Mouse (Mus musculus) cerebellum, postnatal 4 days (tissue): ENCODE data around the gene Bnip2.

ENCODE experiments used
- DNase-seq, 2 experiments: peaks; one replicate each; pipeline ENCODE4 v3.0.0; 2022; ENCODE audit warnings: low spot score in 2 of 2, mixed read lengths in 1 of 2

The Bnip2 gene

DNA sequence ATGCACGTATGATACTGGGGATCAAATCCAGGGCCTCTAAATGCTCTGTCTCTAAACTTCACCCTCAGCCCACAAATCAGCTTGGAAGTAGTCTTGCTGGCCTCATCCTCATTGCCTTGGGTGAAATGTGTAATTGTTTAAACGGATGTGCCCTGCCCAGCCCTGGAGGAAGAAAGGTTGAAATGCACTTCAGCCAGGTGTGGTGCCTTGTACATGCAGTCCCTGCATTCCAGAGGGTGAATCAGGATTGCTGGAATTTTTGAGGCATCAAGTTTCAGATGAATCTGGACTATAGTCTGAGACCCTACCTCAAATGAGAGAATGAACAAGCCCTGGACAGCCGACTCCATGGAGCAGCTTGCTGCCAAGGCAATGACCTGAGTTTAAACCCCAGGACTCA lies 58.6 kb downstream of the Bnip2 start:
- DNase-seq: no peak

DNA sequence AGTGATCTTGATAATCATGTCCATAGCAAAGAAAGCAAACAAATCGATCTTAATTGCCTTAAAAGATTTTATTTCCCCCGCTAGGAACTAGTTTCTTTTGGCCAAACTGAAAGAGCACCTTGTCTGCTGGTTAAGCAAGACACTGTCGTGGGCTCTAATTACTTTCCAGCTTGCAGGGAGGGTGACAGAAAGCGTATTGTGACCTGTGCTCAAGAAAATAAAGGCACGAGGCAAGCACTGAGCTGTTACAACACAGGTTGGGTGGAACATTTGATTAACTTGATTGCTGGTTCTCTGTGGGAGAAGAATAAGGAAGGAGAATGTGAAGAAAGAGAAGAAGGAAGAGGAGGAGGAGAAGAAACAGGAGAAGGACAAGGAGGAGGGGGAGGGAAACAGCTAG lies 59.0 kb downstream of the Bnip2 start:
- no peak for DNase-seq

DNA sequence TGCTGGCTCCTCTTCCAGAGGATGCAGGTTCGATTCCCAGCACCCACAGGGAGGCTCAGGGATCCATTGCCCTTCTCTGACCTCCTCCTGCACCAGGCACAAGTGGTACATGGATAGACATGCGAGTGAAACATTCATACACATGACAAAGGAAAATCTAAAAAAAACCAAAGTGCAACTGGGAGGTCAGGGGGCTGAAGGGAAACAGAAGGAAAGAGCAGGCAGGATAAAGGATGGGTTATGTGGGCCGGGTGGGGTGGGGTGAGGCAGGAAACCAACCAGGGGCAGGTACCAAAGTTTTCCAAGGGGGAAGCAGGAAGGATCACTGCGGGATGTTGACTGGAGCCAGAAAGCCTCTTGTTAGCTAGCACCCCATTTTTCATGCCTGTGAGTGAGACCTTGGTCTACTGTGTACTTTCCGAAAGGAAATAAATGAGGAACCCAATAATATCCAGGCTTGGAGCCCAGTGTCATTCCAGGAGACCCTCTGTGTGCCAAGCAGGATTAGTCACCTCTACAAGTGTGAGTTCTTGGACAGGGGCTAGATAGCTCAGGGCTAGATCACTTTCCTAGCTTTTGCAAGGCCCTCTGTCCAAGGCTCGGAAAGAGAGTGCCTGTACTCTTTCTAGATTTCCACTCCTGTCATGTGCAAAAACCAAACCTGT lies 59.6 kb downstream of the Bnip2 start:
- no peak for DNase-seq

DNA sequence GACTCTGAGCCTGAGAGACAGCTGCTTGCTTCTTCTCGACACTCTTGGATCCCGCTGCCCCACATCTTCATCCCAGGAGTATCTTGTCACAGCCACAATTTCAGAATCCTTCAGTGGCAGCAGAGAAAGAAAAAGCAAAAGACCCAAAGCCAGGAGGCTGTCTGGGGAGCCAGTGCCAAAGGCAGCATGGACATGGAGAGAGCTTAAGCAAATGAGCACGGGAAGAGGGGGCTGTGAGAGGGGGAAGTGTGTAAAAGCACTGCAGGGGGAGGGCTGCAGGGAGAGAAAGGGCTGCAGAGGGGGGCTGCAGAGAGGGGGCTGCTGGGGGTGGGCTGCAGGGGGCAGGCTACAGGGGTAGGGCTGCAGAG lies 60.1 kb downstream of the Bnip2 start:
- no peak for DNase-seq

DNA sequence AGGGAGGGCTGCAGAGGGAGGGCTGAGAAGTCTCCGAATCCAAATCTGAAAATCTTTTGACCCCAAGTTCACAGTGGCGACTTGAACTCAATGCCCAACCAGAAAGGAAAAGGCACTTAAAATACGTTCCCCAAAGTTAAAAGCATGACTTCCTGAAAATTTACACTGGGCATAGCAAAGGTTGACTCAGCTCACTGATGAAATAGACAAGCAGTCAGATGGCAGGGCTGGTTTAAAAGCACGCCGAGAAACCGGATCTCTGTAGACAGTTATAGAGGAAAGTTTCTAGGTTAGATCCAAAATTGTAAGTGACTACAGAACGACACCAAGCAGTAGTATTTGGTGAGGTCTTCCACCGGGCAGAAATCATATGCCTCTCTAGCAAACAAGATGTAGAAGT lies 60.6 kb downstream of the Bnip2 start:
- DNase-seq: no peak

DNA sequence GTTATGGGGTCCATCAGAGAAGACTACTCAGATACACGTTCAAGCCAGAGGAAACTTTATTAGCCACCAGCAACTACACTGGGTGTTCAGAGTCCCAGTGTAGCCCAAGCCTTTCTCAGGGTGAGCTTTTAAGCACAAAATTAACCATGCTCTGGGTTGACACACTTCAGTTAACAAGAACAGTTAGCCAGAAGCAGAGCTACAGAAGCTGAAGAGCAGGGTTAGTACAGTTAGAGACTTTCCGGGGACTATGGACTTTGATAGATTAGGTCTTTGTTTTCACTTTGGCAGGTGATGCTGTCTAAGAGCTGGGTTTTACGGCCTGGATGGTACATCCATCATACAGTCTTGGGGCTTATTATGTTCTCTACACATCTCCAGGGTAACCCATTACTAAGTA lies 63.5 kb downstream of the Bnip2 start:
- no peak for DNase-seq

DNA sequence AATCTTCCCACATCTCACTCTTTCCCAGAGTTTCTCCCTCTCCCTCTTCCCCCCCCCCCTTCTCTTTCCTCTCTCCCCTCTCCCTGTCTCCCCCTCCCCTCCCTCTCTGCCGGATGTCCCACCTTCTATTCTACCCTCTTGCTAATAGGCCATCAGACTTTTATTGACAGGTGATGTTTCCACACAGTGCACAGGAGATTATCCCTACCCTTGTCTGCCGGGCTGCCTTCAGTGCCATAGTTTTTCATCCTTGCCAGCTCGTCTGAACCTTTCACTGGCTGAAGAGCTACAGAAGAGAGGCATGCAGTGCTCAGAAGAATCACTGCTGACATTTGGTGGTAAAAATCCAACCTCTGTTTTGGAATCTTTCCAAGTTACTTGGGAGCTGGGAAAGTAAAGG lies 64.1 kb downstream of the Bnip2 start:
- no peak for DNase-seq
